Mouse (Mus musculus) liver, postnatal 0 days (tissue): ENCODE measurements around the gene Ppp1r13b. TPM values are rescaled to one million over a fixed set of nuclear protein-coding genes. Genes with fewer than 3 reads are reported as not detected.

Source experiments
- ATAC-seq: fragments of 200-750 bp; cut with Nextera tagmentation; 2 replicates; pipeline ENCODE4 v1.8.0; 2017; ENCODE audit warnings: mild to moderate bottlenecking, moderate library complexity
- DNase-seq: peaks from one replicate; pipeline ENCODE4 v3.0.0-alpha.2; 2016
- H3K27ac ChIP-seq: fragments of 300-500 bp; sonication (generic); 2 replicates; pipeline ENCODE4 v1.5.1; 2014; ENCODE audit warnings: antibody characterized with exemption, moderate library complexity, mild to moderate bottlenecking, low read depth
- H3K27me3 ChIP-seq: fragments of 300-500 bp; sonication (generic); 2 replicates; pipeline ENCODE4 v1.6.1; 2014; ENCODE audit warnings: low read length, control low read depth, mixed read lengths; ENCODE audit not compliant: insufficient read depth
- H3K36me3 ChIP-seq: fragments of 300-500 bp; sonication (generic); replicated peaks from 2 replicates; pipeline ENCODE4 v1.6.1; 2014; ENCODE audit warnings: mild to moderate bottlenecking, control low read depth, low read length, moderate library complexity, mixed read lengths; ENCODE audit not compliant: insufficient read depth
- H3K4me1 ChIP-seq: fragments of 300-500 bp; sonication (generic); 2 replicates; pipeline ENCODE4 v1.6.1; 2014; ENCODE audit warnings: antibody characterized with exemption, mild to moderate bottlenecking, control low read depth; ENCODE audit not compliant: insufficient read depth
- H3K4me2 ChIP-seq: fragments of 300-500 bp; sonication (generic); 2 replicates; pipeline ENCODE4 v1.6.1; 2014; ENCODE audit warnings: low read depth, mild to moderate bottlenecking, low read length, moderate library complexity, mixed read lengths
- H3K4me3 ChIP-seq: fragments of 300-500 bp; sonication (generic); 2 replicates; pipeline ENCODE4 v1.5.1; 2014; ENCODE audit warnings: low read depth, low read length
- H3K9ac ChIP-seq: fragments of 300-500 bp; sonication (generic); replicated peaks from 2 replicates; pipeline ENCODE4 v1.6.1; 2014; ENCODE audit warnings: mild to moderate bottlenecking, moderate library complexity
- H3K9me3 ChIP-seq: fragments of 300-500 bp; sonication (generic); 2 replicates; pipeline ENCODE4 v1.6.1; 2016; ENCODE audit warnings: mild to moderate bottlenecking, control low read depth, low read length, mixed read lengths
- CTCF ChIP-seq: sonication (generic); IDR thresholded peaks from 2 replicates; pipeline ENCODE4 v1.5.1; 2016; ENCODE audit warnings: antibody characterized with exemption, low read depth
- EP300 ChIP-seq: IDR thresholded peaks from 2 replicates; pipeline ENCODE4 v1.6.1; 2016; ENCODE audit warnings: antibody characterized with exemption, low read depth, mild to moderate bottlenecking
- WGBS: fragments of 180-500 bp; shearing (Covaris S2); extraction: QIAGEN DNeasy Blood & Tissue Kit; methylation state at CpG from one replicate; pipeline ENCODE4 v1.1.7; 2014; ENCODE audit not compliant: insufficient replicate concordance; 5-methylcytosine and 5-hydroxymethylcytosine counted together
- polyA plus RNA-seq: library from polyadenylated mRNA; unstranded; fragments of >200 nt; fragmentation: Nextera tagmentation; extraction: Ambion mirVana; gene quantifications from 2 replicates; pipeline ENCODE4 v1.2.1, GENCODE M21; 2015

The Ppp1r13b gene
- polyA plus RNA-seq, 1 experiment from 2014 or later = 4.5 TPM

DNA sequence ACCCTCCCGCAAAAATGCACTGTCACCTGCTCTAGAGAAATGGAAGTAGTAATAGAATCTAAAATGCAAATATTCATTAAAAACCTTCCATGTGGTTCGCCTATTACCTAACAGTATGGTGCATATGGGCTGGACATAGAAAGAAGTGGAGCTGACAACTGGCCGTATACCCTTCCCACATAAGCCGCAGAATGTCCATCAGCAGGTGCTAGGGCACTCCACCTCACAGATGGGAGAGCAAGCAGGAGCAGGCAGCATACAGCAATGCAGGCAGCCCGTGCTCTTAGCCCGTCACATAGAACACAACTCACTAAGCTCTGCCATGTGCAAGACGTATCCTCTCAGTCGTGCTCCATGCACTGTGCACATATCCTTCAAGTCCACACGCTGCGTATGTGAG is 61.1 kb downstream of the Ppp1r13b start:
- no peaks in the 10 kb centered on the region for H3K9me3 ChIP-seq
- H3K4me1 ChIP-seq = peaks cover 2% of the 10 kb centered on the region; the same call in 1 of the 2 replicates
- no peak overlapping the region for H3K4me2 ChIP-seq
- H3K27me3 ChIP-seq = no peaks in the 10 kb centered on the region
- no peak overlapping the region for H3K4me3 ChIP-seq
- DNase-seq (no peak), ATAC-seq (no peak)
- H3K9ac ChIP-seq = no peak overlapping the region
- H3K27ac ChIP-seq = no peak overlapping the region
- no peak for TF ChIP-seq EP300
- TF ChIP-seq CTCF = no peak
- 79% methylated on average over 10 of the region's 10 CpGs for WGBS
- H3K36me3 ChIP-seq = no peaks in the 10 kb centered on the region

DNA sequence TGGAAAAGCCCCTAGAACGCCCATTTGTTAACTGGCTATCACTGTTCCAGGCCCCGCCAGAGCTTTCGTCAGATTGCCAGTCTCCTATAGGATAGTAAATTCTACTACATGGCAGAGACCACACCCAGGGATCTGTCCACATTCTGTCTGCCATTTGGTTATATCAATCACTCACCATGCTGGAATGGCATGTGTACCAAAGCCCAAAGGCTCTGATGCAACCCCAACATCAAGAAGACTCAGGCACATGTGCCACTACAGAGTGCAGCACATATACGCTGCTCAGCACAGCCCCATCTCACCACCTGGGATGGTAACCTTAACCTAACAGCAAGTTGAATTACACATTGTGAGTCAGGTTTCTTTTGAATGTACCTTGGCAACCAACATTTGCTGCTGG is 62.0 kb downstream of the Ppp1r13b start:
- DNase-seq = no peak
- no peak overlapping the region for H3K4me3 ChIP-seq
- H3K27me3 ChIP-seq = no peaks in the 10 kb centered on the region
- WGBS = 84% methylated on average over 4 of the region's 4 CpGs
- no peak overlapping the region for H3K9ac ChIP-seq
- no peak overlapping the region for H3K27ac ChIP-seq
- H3K4me1 ChIP-seq = peaks cover 2% of the 10 kb centered on the region; the same call in 1 of the 2 replicates
- ATAC-seq = no peak
- H3K36me3 ChIP-seq = no peaks in the 10 kb centered on the region
- no peak overlapping the region for H3K4me2 ChIP-seq
- H3K9me3 ChIP-seq = no peaks in the 10 kb centered on the region
- TF ChIP-seq CTCF (no peak), EP300 (no peak)

DNA sequence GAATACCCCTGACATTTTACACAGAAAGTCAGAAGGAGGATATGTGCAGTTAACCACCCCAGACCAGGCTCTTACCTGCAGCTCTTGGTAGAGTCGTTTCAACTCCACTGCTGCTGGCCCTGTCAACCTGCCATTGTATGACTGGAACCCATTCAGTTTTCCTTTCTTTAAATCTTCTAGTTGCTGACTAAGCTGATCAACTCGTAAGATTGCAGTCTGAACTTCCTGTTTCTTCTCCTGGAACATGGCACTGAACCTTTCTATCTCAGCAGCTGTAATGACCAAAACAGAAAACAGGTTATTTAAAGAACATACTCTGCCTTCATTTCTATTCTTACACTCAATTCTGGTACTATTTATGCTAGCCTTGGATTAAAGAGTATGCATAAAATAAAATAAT is 64.4 kb downstream of the Ppp1r13b start:
- DNase-seq (no peak), ATAC-seq (no peak)
- Histone ChIP-seq H3K4me1 (peaks cover 2% of the 10 kb centered on the region; the same call in 1 of the 2 replicates), H3K36me3 (peaks cover 13% of the 10 kb centered on the region), H3K4me2 (no peak overlapping the region), H3K9ac (no peak overlapping the region), H3K4me3 (no peak overlapping the region), H3K9me3 (no peaks in the 10 kb centered on the region), H3K27me3 (no peaks in the 10 kb centered on the region), H3K27ac (no peak overlapping the region)
- TF ChIP-seq CTCF (no peak), EP300 (no peak)
- 40% methylated on average over 2 of the region's 2 CpGs for WGBS

DNA sequence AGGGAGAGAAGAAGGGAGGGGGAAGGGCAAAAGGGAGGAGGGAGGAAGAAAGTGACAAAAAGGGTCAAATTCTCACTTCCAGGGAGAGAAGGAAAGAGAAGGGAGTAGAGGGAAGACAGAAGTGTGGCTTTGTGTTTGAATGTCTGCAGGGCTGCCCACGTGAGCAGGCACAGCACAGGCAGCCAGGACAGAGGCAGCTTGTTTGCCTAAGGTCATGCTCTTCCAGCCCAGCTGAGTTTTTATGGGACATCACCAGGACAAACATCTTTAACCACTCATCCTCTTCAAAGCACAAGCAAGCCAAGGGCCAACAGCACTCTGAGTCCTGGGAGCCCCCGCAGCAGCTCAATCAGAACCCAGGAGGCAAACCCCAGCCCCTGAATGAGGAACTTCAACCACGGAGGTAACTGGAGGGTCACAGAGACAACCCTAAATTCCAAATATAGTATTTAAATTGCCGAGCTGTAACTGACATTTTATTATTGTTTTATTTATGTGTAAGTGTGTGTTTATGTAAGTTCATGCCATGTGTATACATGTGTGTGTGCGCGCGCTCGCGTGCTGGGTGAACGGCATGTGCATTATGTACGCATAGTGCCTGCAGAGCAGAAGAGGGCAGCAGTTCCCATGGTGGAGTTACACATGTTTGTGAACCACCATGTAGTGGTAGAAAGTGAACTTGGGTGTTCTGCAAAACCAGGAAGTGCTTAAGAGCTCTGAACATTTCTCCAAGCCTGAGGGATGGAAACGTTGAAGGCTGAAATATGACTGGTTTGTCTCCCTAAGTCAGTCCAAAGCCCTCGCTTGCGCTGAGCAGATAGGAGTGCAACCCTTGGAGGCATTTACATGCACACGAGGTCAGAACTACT is 65.1 kb downstream of the Ppp1r13b start:
- H3K4me2 ChIP-seq = no peak overlapping the region
- no peak overlapping the region for H3K4me3 ChIP-seq
- ATAC-seq = peak; percentile 56
- 63% methylated on average over 15 of the region's 15 CpGs for WGBS
- H3K9ac ChIP-seq = no peak overlapping the region
- H3K27ac ChIP-seq = peak overlapping the region; percentile 22; the same call in 1 of the 2 replicates
- no peaks in the 10 kb centered on the region for H3K27me3 ChIP-seq
- no peaks in the 10 kb centered on the region for H3K9me3 ChIP-seq
- DNase-seq = no peak
- peaks cover 2% of the 10 kb centered on the region; the same call in 1 of the 2 replicates for H3K4me1 ChIP-seq
- peaks cover 13% of the 10 kb centered on the region for H3K36me3 ChIP-seq
- TF ChIP-seq CTCF = peak; percentile 24; the same call in 1 of the 2 replicates
- TF ChIP-seq EP300 = no peak

DNA sequence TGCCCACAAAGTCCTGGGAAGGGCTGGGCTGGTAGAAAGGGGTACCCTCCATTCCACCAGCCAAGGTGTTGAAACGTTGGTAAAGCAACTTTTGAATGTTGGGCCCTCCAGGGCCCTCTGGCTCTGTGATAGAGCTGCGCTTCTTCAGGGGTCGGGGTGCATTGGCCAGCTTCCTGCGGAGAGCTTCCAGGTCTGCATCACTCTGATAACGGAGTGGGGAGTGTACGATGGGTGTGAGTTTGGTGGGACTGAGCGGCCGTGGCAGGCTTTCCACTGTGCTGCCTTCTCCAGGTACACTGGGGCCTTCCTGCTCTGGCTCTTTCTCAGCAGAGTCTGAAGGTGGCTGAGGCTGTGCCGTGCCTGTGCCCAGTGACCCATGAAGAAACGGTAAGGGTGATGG is 74.5 kb downstream of the Ppp1r13b start:
- no peak overlapping the region for H3K4me3 ChIP-seq
- H3K27me3 ChIP-seq = no peaks in the 10 kb centered on the region
- WGBS = 63% methylated on average over 10 of the region's 10 CpGs
- H3K36me3 ChIP-seq = peaks cover 43% of the 10 kb centered on the region
- TF ChIP-seq EP300 (no peak), CTCF (no peak)
- DNase-seq = no peak
- H3K4me1 ChIP-seq = no peaks in the 10 kb centered on the region
- peak; percentile 81 for ATAC-seq
- no peaks in the 10 kb centered on the region for H3K9me3 ChIP-seq
- no peak overlapping the region for H3K9ac ChIP-seq
- no peak overlapping the region for H3K27ac ChIP-seq
- H3K4me2 ChIP-seq = peak overlapping the region; percentile 3; the same call in 1 of the 2 replicates

DNA sequence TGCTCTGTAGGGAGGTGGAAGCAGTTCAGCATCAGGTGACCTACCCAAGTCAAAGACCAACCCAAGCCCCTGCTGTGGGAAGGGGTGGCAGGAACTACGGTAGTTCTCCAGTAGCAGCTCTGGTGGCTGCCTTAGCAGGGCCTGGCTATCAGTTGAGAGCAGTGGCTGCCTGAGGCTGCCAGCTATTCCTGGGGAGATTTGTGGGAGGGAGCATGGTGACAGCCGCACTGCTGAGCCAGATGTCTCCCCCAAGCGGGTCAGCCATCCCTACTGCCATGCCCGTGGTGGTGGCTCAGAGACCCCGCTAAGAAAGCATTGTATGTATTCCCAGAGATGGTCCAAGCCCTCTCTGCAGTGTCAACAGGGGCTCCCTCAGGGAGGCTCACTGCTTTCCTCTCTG is 75.3 kb downstream of the Ppp1r13b start:
- H3K27ac ChIP-seq = no peak overlapping the region
- H3K4me1 ChIP-seq = no peaks in the 10 kb centered on the region
- 75% methylated on average over 5 of the region's 5 CpGs for WGBS
- H3K36me3 ChIP-seq = peaks cover 49% of the 10 kb centered on the region
- H3K4me2 ChIP-seq = no peak overlapping the region
- ATAC-seq = no peak
- H3K27me3 ChIP-seq = no peaks in the 10 kb centered on the region
- H3K9ac ChIP-seq = no peak overlapping the region
- no peak for TF ChIP-seq EP300
- no peak for TF ChIP-seq CTCF
- DNase-seq = no peak
- no peaks in the 10 kb centered on the region for H3K9me3 ChIP-seq
- H3K4me3 ChIP-seq = no peak overlapping the region
